Mouse (Mus musculus) embryonic fibroblast, embryonic 13.5 days (primary cell): ENCODE results near the gene Yars.

ENCODE experiments used
- CTCF ChIP-seq: IDR thresholded peaks from 2 replicates; pipeline ENCODE4 v1.5.1; 2011; ENCODE audit warnings: mild to moderate bottlenecking, control low read depth, low read length, moderate library complexity, borderline replicate concordance; ENCODE audit not compliant: insufficient read depth
- POLR2A ChIP-seq: IDR thresholded peaks from 2 replicates; pipeline ENCODE4 v1.6.1; 2011; ENCODE audit warnings: low read depth, mild to moderate bottlenecking, control low read depth, low read length, moderate library complexity

GRCm38 (mm10) chr4:129204655-129205054 lies 15.1 kb downstream of the Yars start:
- TF ChIP-seq POLR2A (no peak), CTCF (no peak)
